Mouse (Mus musculus) liver, embryonic 11.5 days (tissue): ENCODE results near the gene Asphd2. TPM values are rescaled to one million over a fixed set of nuclear protein-coding genes. Genes with fewer than 3 reads are reported as not detected.

Experiments used
- ATAC-seq: fragments of 200-750 bp; cut with Nextera tagmentation; replicated peaks from 2 replicates; pipeline ENCODE4 v1.8.0; 2017; ENCODE audit warnings: moderate number of reproducible peaks, mild to moderate bottlenecking, moderate TSS enrichment, moderate library complexity; ENCODE audit not compliant: low FRiP score
- DNase-seq: peaks from one replicate; pipeline ENCODE4 v3.0.0-alpha.2; 2017; ENCODE audit warnings: low spot score
- H3K27ac ChIP-seq: fragments of 300-500 bp; sonication (generic); 2 replicates; pipeline ENCODE4 v1.5.1; 2014; ENCODE audit warnings: mild to moderate bottlenecking, low read depth, low read length, control low read depth
- H3K27me3 ChIP-seq: fragments of 300-500 bp; sonication (generic); replicated peaks from 2 replicates; pipeline ENCODE4 v1.6.1; 2014; ENCODE audit warnings: low read length, mixed read lengths; ENCODE audit not compliant: control insufficient read depth, insufficient read depth
- H3K36me3 ChIP-seq: fragments of 300-500 bp; sonication (generic); 2 replicates; pipeline ENCODE4 v1.6.1; 2014; ENCODE audit warnings: mild to moderate bottlenecking, low read length, moderate library complexity, mixed read lengths; ENCODE audit not compliant: control insufficient read depth, insufficient read depth
- H3K4me1 ChIP-seq: fragments of 300-500 bp; sonication (generic); replicated peaks from 2 replicates; pipeline ENCODE4 v1.6.1; 2014; ENCODE audit warnings: low read length, mixed read lengths; ENCODE audit not compliant: control insufficient read depth, insufficient read depth
- H3K4me2 ChIP-seq: fragments of 300-500 bp; sonication (generic); 2 replicates; pipeline ENCODE4 v1.6.1; 2014; ENCODE audit warnings: mild to moderate bottlenecking, control low read depth, moderate library complexity
- H3K4me3 ChIP-seq: fragments of 300-500 bp; sonication (generic); 2 replicates; pipeline ENCODE4 v1.5.1; 2014; ENCODE audit warnings: low read depth, low read length, control low read depth
- H3K9ac ChIP-seq: fragments of 300-500 bp; sonication (generic); 2 replicates; pipeline ENCODE4 v1.6.1; 2014; ENCODE audit warnings: low read depth, low read length, control low read depth
- H3K9me3 ChIP-seq: fragments of 300-500 bp; sonication (generic); 2 replicates; pipeline ENCODE4 v1.6.1; 2016; ENCODE audit warnings: low read length, inconsistent platforms, mixed read lengths; ENCODE audit not compliant: control insufficient read depth
- WGBS: fragments of 180-500 bp; shearing (Covaris S2); extraction: QIAGEN DNeasy Blood & Tissue Kit; methylation state at CpG from one replicate; pipeline ENCODE4 v1.1.7; 2014; 5-methylcytosine and 5-hydroxymethylcytosine counted together
- polyA plus RNA-seq: library from polyadenylated mRNA; unstranded; fragments of >200 nt; fragmentation: Nextera tagmentation; extraction: Ambion mirVana; gene quantifications from 2 replicates; pipeline ENCODE4 v1.2.1, GENCODE M21; 2014

Gene Asphd2
- polyA plus RNA-seq, 1 experiment from 2014 or later = 3.7 TPM

GRCm38 (mm10) chr5:112339215-112339614 lies 55.5 kb downstream of the Asphd2 start:
- no peak overlapping the region for H3K27ac ChIP-seq
- no peak overlapping the region for H3K9ac ChIP-seq
- no peak overlapping the region for H3K4me2 ChIP-seq
- H3K9me3 ChIP-seq = no peaks in the 10 kb centered on the region
- peaks cover 13% of the 10 kb centered on the region for H3K4me1 ChIP-seq
- no peak overlapping the region for H3K4me3 ChIP-seq
- ATAC-seq (no peak), DNase-seq (no peak)
- H3K27me3 ChIP-seq = no peaks in the 10 kb centered on the region
- WGBS = 74% methylated on average over 7 of the region's 7 CpGs
- H3K36me3 ChIP-seq = peaks cover 44% of the 10 kb centered on the region

- peaks cover 63% of the 10 kb centered on the region for H3K36me3 ChIP-seq
- H3K4me2 ChIP-seq = no peak overlapping the region
- H3K9me3 ChIP-seq = no peaks in the 10 kb centered on the region
- H3K4me3 ChIP-seq = no peak overlapping the region
- DNase-seq (no peak), ATAC-seq (no peak)
- 93% methylated on average over 22 of the region's 22 CpGs for WGBS
- no peaks in the 10 kb centered on the region for H3K27me3 ChIP-seq
- no peak overlapping the region for H3K9ac ChIP-seq
- H3K4me1 ChIP-seq = peaks cover 4% of the 10 kb centered on the region
- H3K27ac ChIP-seq = no peak overlapping the region
These were observed 57.7 kb downstream of the Asphd2 start for GRCm38 (mm10) chr5:112337004-112337403.

GRCm38 (mm10) chr5:112335473-112335872 lies 59.2 kb downstream of the Asphd2 start:
- no peak overlapping the region for H3K4me2 ChIP-seq
- no peak overlapping the region for H3K9ac ChIP-seq
- ATAC-seq (0 out of 2 replicates have a peak, but pooled peaks have one; percentile 33), DNase-seq (no peak)
- no peak overlapping the region for H3K27ac ChIP-seq
- WGBS = 45% methylated on average over 2 of the region's 2 CpGs
- H3K4me1 ChIP-seq = no peaks in the 10 kb centered on the region
- no peaks in the 10 kb centered on the region for H3K9me3 ChIP-seq
- H3K36me3 ChIP-seq = peaks cover 79% of the 10 kb centered on the region
- no peak overlapping the region for H3K4me3 ChIP-seq
- no peaks in the 10 kb centered on the region for H3K27me3 ChIP-seq

Other genes starting within 250 kb of the Asphd2 start
- 0.84 and 1.3 TPM in 2 replicates for gene Cryba4, start 142.3 kb downstream of the Asphd2 start, polyA plus RNA-seq
- 0.31 and 0.45 TPM in 2 replicates for gene Crybb1, start 139.1 kb downstream of the Asphd2 start, polyA plus RNA-seq
- 66.0 and 66.7 TPM in 2 replicates for gene Tpst2, start 118.2 kb downstream of the Asphd2 start, polyA plus RNA-seq
- gene Tfip11, start 68.5 kb downstream of the Asphd2 start, polyA plus RNA-seq = 24.5 and 30.5 TPM in 2 replicates
- gene Srrd, start 51.8 kb downstream of the Asphd2 start, polyA plus RNA-seq = 35.3 and 36.5 TPM in 2 replicates
- gene Hps4, start 51.8 kb downstream of the Asphd2 start, polyA plus RNA-seq = 25.5 and 32.2 TPM in 2 replicates
- gene Gm6583, start 38.8 kb downstream of the Asphd2 start, polyA plus RNA-seq = 0.29 and 0.36 TPM in 2 replicates
- gene Gm6588, start 54.6 kb upstream of the Asphd2 start, polyA plus RNA-seq = not detected in 2 replicates
- gene Sez6l, start 182.3 kb upstream of the Asphd2 start, polyA plus RNA-seq = 0.08 TPM in 2 replicates